Mouse (Mus musculus): ENCODE measurements at regions not wholly inside any gene's neighbourhood (a gene's known extent, or its start where the extent isn't known, plus 50 kb on each side); places are given as distances from the start of the nearest gene placed in this dataset.

- Histone ChIP-seq H3K4me3 (ENCODE audit: low read depth, low read length) (no peak overlapping the region), H3K27ac (ENCODE audit: low read depth, low read length) (no peak overlapping the region), H3K9me3 (ENCODE audit: control insufficient read depth) (no peaks in the 10 kb centered on the region), H3K36me3 (ENCODE audit: control insufficient read depth, insufficient read depth) (no peaks in the 10 kb centered on the region), H3K4me2 (replicated peaks; ENCODE audit: low read depth) (no peak overlapping the region), H3K27me3 (replicated peaks; ENCODE audit: control insufficient read depth, insufficient read depth, low read length) (0 out of 2 replicates have a peak, but pooled peaks cover 2% of the 10 kb centered on the region), H3K4me1 (replicated peaks; ENCODE audit: control insufficient read depth, insufficient read depth, low read length) (no peaks in the 10 kb centered on the region), H3K9ac (ENCODE audit: low read depth, low read length) (no peak overlapping the region)
- TF ChIP-seq CTCF (IDR thresholded peaks at IDR 0.05; ENCODE audit: low read depth) = no peak
- 84% methylated on average over 4 of the region's 4 CpGs for WGBS
- ATAC-seq = no peak
These were observed 78.7 kb upstream of the Klf4 start for GRCm38 (mm10) chr4:55610998-55611397.

- Histone ChIP-seq H3K9ac (ENCODE audit: low read depth, low read length) (no peak overlapping the region), H3K4me3 (ENCODE audit: low read depth, low read length) (no peak overlapping the region), H3K4me2 (replicated peaks; ENCODE audit: low read depth) (no peak overlapping the region), H3K27ac (ENCODE audit: low read depth, low read length) (no peak overlapping the region), H3K27me3 (replicated peaks; ENCODE audit: control insufficient read depth, insufficient read depth, low read length) (0 out of 2 replicates have a peak, but pooled peaks cover 2% of the 10 kb centered on the region), H3K36me3 (ENCODE audit: control insufficient read depth, insufficient read depth) (no peaks in the 10 kb centered on the region), H3K4me1 (replicated peaks; ENCODE audit: control insufficient read depth, insufficient read depth, low read length) (0 out of 2 replicates have a peak, but pooled peaks cover 4% of the 10 kb centered on the region), H3K9me3 (ENCODE audit: control insufficient read depth) (no peaks in the 10 kb centered on the region)
- ATAC-seq = peak; percentile 32
- 36% methylated on average over 5 of the region's 5 CpGs for WGBS
- no peak for TF ChIP-seq CTCF (IDR thresholded peaks at IDR 0.05; ENCODE audit: low read depth)
These were observed 76.9 kb upstream of the Klf4 start for GRCm38 (mm10) chr4:55609214-55609613.

- peak; percentile 40; the same call in 1 of the 2 replicates for ATAC-seq
- Histone ChIP-seq H3K4me2 (replicated peaks; ENCODE audit: low read depth) (peak overlapping the region; percentile 31), H3K4me3 (ENCODE audit: low read depth, low read length) (no peak overlapping the region), H3K36me3 (ENCODE audit: control insufficient read depth, insufficient read depth) (no peaks in the 10 kb centered on the region), H3K27me3 (replicated peaks; ENCODE audit: control insufficient read depth, insufficient read depth, low read length) (no peaks in the 10 kb centered on the region), H3K9ac (ENCODE audit: low read depth, low read length) (no peak overlapping the region), H3K9me3 (ENCODE audit: control insufficient read depth) (no peaks in the 10 kb centered on the region), H3K4me1 (replicated peaks; ENCODE audit: control insufficient read depth, insufficient read depth, low read length) (0 out of 2 replicates have a peak, but pooled peaks cover 4% of the 10 kb centered on the region), H3K27ac (ENCODE audit: low read depth, low read length) (peak overlapping the region; percentile 70)
- TF ChIP-seq CTCF (IDR thresholded peaks at IDR 0.05; ENCODE audit: low read depth) = no peak
- WGBS = 60% methylated on average over 9 of the region's 9 CpGs
These were observed 73.3 kb upstream of the Klf4 start for GRCm38 (mm10) chr4:55605541-55605940.

GRCm38 (mm10) chr4:55604915-55605314, 72.6 kb upstream of the Klf4 start:
- 0 out of 2 replicates have a peak, but pooled peaks cover 4% of the 10 kb centered on the region for H3K4me1 ChIP-seq (replicated peaks; ENCODE audit: control insufficient read depth, insufficient read depth, low read length)
- peak; percentile 91 for ATAC-seq
- no peak for TF ChIP-seq CTCF (IDR thresholded peaks at IDR 0.05; ENCODE audit: low read depth)

GRCm38 (mm10) chr4:55603821-55604435, 71.7 kb upstream of the Klf4 start:
- 85% methylated on average over 4 of the region's 4 CpGs for WGBS
- Histone ChIP-seq H3K27ac (ENCODE audit: low read depth, low read length) (peak overlapping the region; percentile 67), H3K36me3 (ENCODE audit: control insufficient read depth, insufficient read depth) (no peaks in the 10 kb centered on the region), H3K9ac (ENCODE audit: low read depth, low read length) (no peak overlapping the region), H3K4me3 (ENCODE audit: low read depth, low read length) (no peak overlapping the region), H3K9me3 (ENCODE audit: control insufficient read depth) (no peaks in the 10 kb centered on the region), H3K4me1 (replicated peaks; ENCODE audit: control insufficient read depth, insufficient read depth, low read length) (0 out of 2 replicates have a peak, but pooled peaks cover 4% of the 10 kb centered on the region), H3K4me2 (replicated peaks; ENCODE audit: low read depth) (no peak overlapping the region), H3K27me3 (replicated peaks; ENCODE audit: control insufficient read depth, insufficient read depth, low read length) (no peaks in the 10 kb centered on the region)
- no peak for TF ChIP-seq CTCF (IDR thresholded peaks at IDR 0.05; ENCODE audit: low read depth)
- no peak for ATAC-seq

More at GRCm38 (mm10) chr4:55604915-55605314, 72.6 kb upstream of the Klf4 start:
- Histone ChIP-seq H3K9ac (ENCODE audit: low read depth, low read length) (no peak overlapping the region), H3K4me3 (ENCODE audit: low read depth, low read length) (no peak overlapping the region), H3K36me3 (ENCODE audit: control insufficient read depth, insufficient read depth) (no peaks in the 10 kb centered on the region), H3K27me3 (replicated peaks; ENCODE audit: control insufficient read depth, insufficient read depth, low read length) (no peaks in the 10 kb centered on the region), H3K9me3 (ENCODE audit: control insufficient read depth) (no peaks in the 10 kb centered on the region), H3K27ac (ENCODE audit: low read depth, low read length) (peak overlapping the region; percentile 70), H3K4me2 (replicated peaks; ENCODE audit: low read depth) (peak overlapping the region; percentile 31; the same call in 1 of the 2 replicates)
- WGBS = 36% methylated on average over 11 of the region's 11 CpGs

GRCm38 (mm10) chr4:55595203-55595602, 62.9 kb upstream of the Klf4 start:
- TF ChIP-seq CTCF (IDR thresholded peaks at IDR 0.05; ENCODE audit: low read depth) = no peak
- H3K9me3 ChIP-seq (ENCODE audit: control insufficient read depth) = no peaks in the 10 kb centered on the region
- H3K36me3 ChIP-seq (ENCODE audit: control insufficient read depth, insufficient read depth) = no peaks in the 10 kb centered on the region
- H3K4me3 ChIP-seq (ENCODE audit: low read depth, low read length) = no peak overlapping the region
- no peak for ATAC-seq
- 79% methylated on average over 7 of the region's 7 CpGs for WGBS
- H3K9ac ChIP-seq (ENCODE audit: low read depth, low read length) = no peak overlapping the region
- no peaks in the 10 kb centered on the region for H3K4me1 ChIP-seq (replicated peaks; ENCODE audit: control insufficient read depth, insufficient read depth, low read length)
- no peak overlapping the region for H3K4me2 ChIP-seq (replicated peaks; ENCODE audit: low read depth)
- no peaks in the 10 kb centered on the region for H3K27me3 ChIP-seq (replicated peaks; ENCODE audit: control insufficient read depth, insufficient read depth, low read length)
- H3K27ac ChIP-seq (ENCODE audit: low read depth, low read length) = no peak overlapping the region

Measured in intestine, postnatal 0 days (tissue).